Mouse (Mus musculus): ENCODE data around the gene Kctd11. TPM values are rescaled to one million over a fixed set of nuclear protein-coding genes. Genes with fewer than 3 reads are reported as not detected.

The Kctd11 gene
- polyA plus RNA-seq, 1 experiment from 2014 or later, result 1.0 TPM

- DNase-seq (no peak), ATAC-seq (ENCODE audit: low FRiP score, low TSS enrichment) (no peak)
- Histone ChIP-seq H3K4me2 (ENCODE audit: low read length) (no peak overlapping the region), H3K9ac (replicated peaks; ENCODE audit: low read length) (no peak overlapping the region), H3K36me3 (ENCODE audit: control insufficient read depth, insufficient read depth, low read length) (peaks cover 98% of the 10 kb centered on the region), H3K4me3 (replicated peaks; ENCODE audit: low read depth, low read length) (no peak overlapping the region), H3K27me3 (ENCODE audit: control insufficient read depth, insufficient read depth, low read length) (no peaks in the 10 kb centered on the region), H3K27ac (replicated peaks; ENCODE audit: low read depth, low read length) (no peak overlapping the region), H3K9me3 (ENCODE audit: control insufficient read depth, low read length) (no peaks in the 10 kb centered on the region), H3K4me1 (ENCODE audit: control insufficient read depth, insufficient read depth, low read length) (peaks cover 5% of the 10 kb centered on the region; the same call in 1 of the 2 replicates)
- 96% methylated on average over 11 of the region's 11 CpGs for WGBS
Observed at GRCm38 (mm10) chr11:69908645-69909044, 27.4 kb upstream of the Kctd11 start.

GRCm38 (mm10) chr11:69904311-69904710, 23.1 kb upstream of the Kctd11 start:
- 98% methylated on average over 9 of the region's 9 CpGs for WGBS
- Histone ChIP-seq H3K9me3 (ENCODE audit: control insufficient read depth, low read length) (no peaks in the 10 kb centered on the region), H3K9ac (replicated peaks; ENCODE audit: low read length) (no peak overlapping the region), H3K4me2 (ENCODE audit: low read length) (no peak overlapping the region), H3K36me3 (ENCODE audit: control insufficient read depth, insufficient read depth, low read length) (peaks cover 59% of the 10 kb centered on the region), H3K4me1 (ENCODE audit: control insufficient read depth, insufficient read depth, low read length) (peaks cover 17% of the 10 kb centered on the region), H3K27me3 (ENCODE audit: control insufficient read depth, insufficient read depth, low read length) (no peaks in the 10 kb centered on the region), H3K4me3 (replicated peaks; ENCODE audit: low read depth, low read length) (no peak overlapping the region), H3K27ac (replicated peaks; ENCODE audit: low read depth, low read length) (no peak overlapping the region)
- ATAC-seq (ENCODE audit: low FRiP score, low TSS enrichment) (no peak), DNase-seq (no peak)

- peak overlapping the region; percentile 87 for H3K9ac ChIP-seq (replicated peaks; ENCODE audit: low read length)
Observed at GRCm38 (mm10) chr11:69902972-69903371, 21.8 kb upstream of the Kctd11 start.

GRCm38 (mm10) chr11:69901993-69902392, 20.8 kb upstream of the Kctd11 start:
- peak overlapping the region; percentile 97 for H3K27ac ChIP-seq (replicated peaks; ENCODE audit: low read depth, low read length)
- ATAC-seq (ENCODE audit: low FRiP score, low TSS enrichment) (peak; percentile 12; the same call in 1 of the 2 replicates), DNase-seq (no peak)
- peak overlapping the region; percentile 91 for H3K4me2 ChIP-seq (ENCODE audit: low read length)
- WGBS, result under 1% methylated on average over 39 of the region's 39 CpGs
- no peaks in the 10 kb centered on the region for H3K9me3 ChIP-seq (ENCODE audit: control insufficient read depth, low read length)
- H3K4me3 ChIP-seq (replicated peaks; ENCODE audit: low read depth, low read length), result peak overlapping the region; percentile 88
- H3K4me1 ChIP-seq (ENCODE audit: control insufficient read depth, insufficient read depth, low read length), result peaks cover 25% of the 10 kb centered on the region
- peak overlapping the region; percentile 87 for H3K9ac ChIP-seq (replicated peaks; ENCODE audit: low read length)
- H3K36me3 ChIP-seq (ENCODE audit: control insufficient read depth, insufficient read depth, low read length), result peaks cover 36% of the 10 kb centered on the region
- no peaks in the 10 kb centered on the region for H3K27me3 ChIP-seq (ENCODE audit: control insufficient read depth, insufficient read depth, low read length)

More at GRCm38 (mm10) chr11:69902972-69903371, 21.8 kb upstream of the Kctd11 start:
- Histone ChIP-seq H3K4me3 (replicated peaks; ENCODE audit: low read depth, low read length) (peak overlapping the region; percentile 88), H3K9me3 (ENCODE audit: control insufficient read depth, low read length) (no peaks in the 10 kb centered on the region), H3K4me1 (ENCODE audit: control insufficient read depth, insufficient read depth, low read length) (peaks cover 25% of the 10 kb centered on the region), H3K27me3 (ENCODE audit: control insufficient read depth, insufficient read depth, low read length) (no peaks in the 10 kb centered on the region), H3K4me2 (ENCODE audit: low read length) (peak overlapping the region; percentile 91), H3K27ac (replicated peaks; ENCODE audit: low read depth, low read length) (no peak overlapping the region), H3K36me3 (ENCODE audit: control insufficient read depth, insufficient read depth, low read length) (peaks cover 46% of the 10 kb centered on the region)
- 88% methylated on average over 13 of the region's 13 CpGs for WGBS
- ATAC-seq (ENCODE audit: low FRiP score, low TSS enrichment) (no peak), DNase-seq (no peak)

GRCm38 (mm10) chr11:69901406-69901846, 20.2 kb upstream of the Kctd11 start:
- ATAC-seq (ENCODE audit: low FRiP score, low TSS enrichment) (peak; percentile 76), DNase-seq (peak; percentile 98)
- Histone ChIP-seq H3K4me2 (ENCODE audit: low read length) (peak overlapping the region; percentile 91), H3K4me1 (ENCODE audit: control insufficient read depth, insufficient read depth, low read length) (peaks cover 25% of the 10 kb centered on the region), H3K27me3 (ENCODE audit: control insufficient read depth, insufficient read depth, low read length) (no peaks in the 10 kb centered on the region), H3K9ac (replicated peaks; ENCODE audit: low read length) (peak overlapping the region; percentile 87), H3K4me3 (replicated peaks; ENCODE audit: low read depth, low read length) (peak overlapping the region; percentile 88), H3K9me3 (ENCODE audit: control insufficient read depth, low read length) (no peaks in the 10 kb centered on the region), H3K27ac (replicated peaks; ENCODE audit: low read depth, low read length) (peak overlapping the region; percentile 97), H3K36me3 (ENCODE audit: control insufficient read depth, insufficient read depth, low read length) (peaks cover 31% of the 10 kb centered on the region)
- WGBS, result under 1% methylated on average over 42 of the region's 42 CpGs

- DNase-seq, result peak; percentile 95
Observed at GRCm38 (mm10) chr11:69900471-69901405, 19.5 kb upstream of the Kctd11 start, which contains the start of the genes 2810408A11Rik and Neurl4. Gene 2810408A11Rik, minus strand, starts transcription at chr11:69900987. Gene Neurl4, plus strand, starts transcription at chr11:69901072.

GRCm38 (mm10) chr11:69899870-69900269, 18.7 kb upstream of the Kctd11 start:
- DNase-seq, result peak; percentile 49
- 24% methylated on average over 4 of the region's 4 CpGs for WGBS
- H3K27ac ChIP-seq (replicated peaks; ENCODE audit: low read depth, low read length), result 0 out of 2 replicates have a peak overlapping the region, but pooled peaks have one; percentile 9

More at GRCm38 (mm10) chr11:69900471-69901405, 19.5 kb upstream of the Kctd11 start, which contains the start of the genes 2810408A11Rik and Neurl4:
- Histone ChIP-seq H3K9me3 (ENCODE audit: control insufficient read depth, low read length) (no peaks in the 10 kb centered on the region), H3K27ac (replicated peaks; ENCODE audit: low read depth, low read length) (peak within 1 kb of the TSS; percentile 97), H3K4me2 (ENCODE audit: low read length) (peak within 1 kb of the TSS; percentile 91), H3K36me3 (ENCODE audit: control insufficient read depth, insufficient read depth, low read length) (peaks cover 24% of the 10 kb centered on the region), H3K4me3 (replicated peaks; ENCODE audit: low read depth, low read length) (peak within 1 kb of the TSS; percentile 88), H3K9ac (replicated peaks; ENCODE audit: low read length) (peak within 1 kb of the TSS; percentile 87), H3K27me3 (ENCODE audit: control insufficient read depth, insufficient read depth, low read length) (no peaks in the 10 kb centered on the region), H3K4me1 (ENCODE audit: control insufficient read depth, insufficient read depth, low read length) (peaks cover 25% of the 10 kb centered on the region)
- whole genome bisulfite sequencing, result under 1% methylated on average over 38 of the region's 38 CpGs
- peak; percentile 93 for ATAC-seq (ENCODE audit: low FRiP score, low TSS enrichment)

GRCm38 (mm10) chr11:69895291-69895690, 14.1 kb upstream of the Kctd11 start, which contains the start of gene Acap1:
Gene Acap1, minus strand, starts transcription at chr11:69895539.
- Histone ChIP-seq H3K36me3 (ENCODE audit: control insufficient read depth, insufficient read depth, low read length) (no peaks in the 10 kb centered on the region), H3K4me3 (replicated peaks; ENCODE audit: low read depth, low read length) (no peak within 1 kb of the TSS), H3K27me3 (ENCODE audit: control insufficient read depth, insufficient read depth, low read length) (no peaks in the 10 kb centered on the region), H3K9ac (replicated peaks; ENCODE audit: low read length) (no peak within 1 kb of the TSS), H3K9me3 (ENCODE audit: control insufficient read depth, low read length) (no peaks in the 10 kb centered on the region), H3K27ac (replicated peaks; ENCODE audit: low read depth, low read length) (no peak within 1 kb of the TSS), H3K4me1 (ENCODE audit: control insufficient read depth, insufficient read depth, low read length) (peaks cover 15% of the 10 kb centered on the region), H3K4me2 (ENCODE audit: low read length) (no peak within 1 kb of the TSS)
- ATAC-seq (ENCODE audit: low FRiP score, low TSS enrichment), result no peak
- 68% methylated on average over 4 of the region's 4 CpGs for WGBS
- no peak for DNase-seq

More at GRCm38 (mm10) chr11:69899870-69900269, 18.7 kb upstream of the Kctd11 start:
- Histone ChIP-seq H3K9ac (replicated peaks; ENCODE audit: low read length) (peak overlapping the region; percentile 87), H3K4me1 (ENCODE audit: control insufficient read depth, insufficient read depth, low read length) (peaks cover 25% of the 10 kb centered on the region), H3K27me3 (ENCODE audit: control insufficient read depth, insufficient read depth, low read length) (no peaks in the 10 kb centered on the region), H3K36me3 (ENCODE audit: control insufficient read depth, insufficient read depth, low read length) (peaks cover 17% of the 10 kb centered on the region), H3K4me3 (replicated peaks; ENCODE audit: low read depth, low read length) (peak overlapping the region; percentile 88), H3K9me3 (ENCODE audit: control insufficient read depth, low read length) (no peaks in the 10 kb centered on the region), H3K4me2 (ENCODE audit: low read length) (peak overlapping the region; percentile 91)
- no peak for ATAC-seq (ENCODE audit: low FRiP score, low TSS enrichment)
